Mouse (Mus musculus) CD8-positive naive resting alpha-beta T cell, adult 2 months (primary cell): ENCODE data around the gene Serpinb2.

Experiments
- DNase-seq, 2 experiments: peaks; one replicate each; pipeline ENCODE4 v3.0.0; 2022; ENCODE audit warnings: low read depth in 2 of 2, low spot score in 2 of 2

Gene Serpinb2

DNA sequence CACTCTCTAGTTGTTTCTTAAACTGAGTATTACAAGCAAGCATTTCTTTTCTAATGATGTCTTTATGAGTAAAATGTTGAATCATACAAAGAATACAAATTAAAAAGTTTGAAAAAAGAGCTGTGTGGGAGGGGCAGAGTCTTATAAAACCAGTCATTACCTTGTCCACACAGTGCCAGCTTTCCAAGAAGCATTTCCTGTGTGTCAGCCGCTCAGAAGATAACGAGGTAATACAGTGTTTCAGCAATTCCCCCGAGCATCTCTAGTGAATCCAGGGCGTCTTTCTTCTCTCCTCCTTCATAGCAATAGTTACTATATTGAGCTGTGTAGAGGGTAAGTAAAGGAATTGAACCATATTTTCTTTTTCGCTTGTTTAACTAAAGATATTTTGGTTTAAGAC, at the start of gene Serpinb2:
Gene Serpinb2, plus strand, starts transcription at position 172 of the 400 bp plus-strand sequence.
- no peak for DNase-seq

DNA sequence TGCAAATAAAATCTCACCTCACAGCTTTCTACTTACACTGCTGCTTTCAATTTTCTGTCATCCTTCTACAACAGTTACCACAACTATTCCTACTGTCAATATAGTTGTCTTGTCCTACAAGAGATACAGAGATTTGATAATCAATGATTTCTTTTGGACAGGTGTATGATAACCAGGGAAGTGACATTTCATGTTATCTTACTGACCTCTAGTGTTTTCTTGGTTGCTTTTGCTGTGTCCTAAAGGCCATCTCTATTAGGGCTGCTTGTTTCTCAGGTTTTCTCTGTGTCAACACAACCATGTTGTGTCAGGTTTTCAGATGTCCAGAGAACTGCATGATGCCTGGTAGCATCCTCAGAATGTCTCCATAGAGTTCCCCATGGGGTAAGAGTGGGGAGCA, 31.3 kb upstream of the Serpinb2 start:
- no peak for DNase-seq

DNA sequence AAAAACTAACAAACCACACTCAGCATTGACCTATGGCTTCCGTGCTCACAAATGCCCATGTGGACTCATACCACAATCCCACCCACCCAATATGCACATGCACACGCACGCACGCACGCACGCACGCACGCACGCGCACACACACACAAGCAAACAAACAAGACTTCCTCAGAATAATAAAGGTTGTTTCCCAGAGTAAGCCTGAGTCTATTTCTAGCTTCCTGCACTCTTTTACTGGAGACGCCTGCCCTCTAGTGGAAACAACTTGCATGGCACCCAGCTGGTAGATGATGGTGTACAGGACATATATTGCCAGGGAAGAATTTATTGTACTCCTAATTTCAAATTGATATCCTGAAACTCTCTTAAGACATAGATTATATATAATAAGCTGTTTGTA, 29.8 kb upstream of the Serpinb2 start:
- peak; percentile 4 to 38 for DNase-seq

- no peak for DNase-seq
Measured at GRCm38 (mm10) chr1:107489577-107489976, 21.6 kb upstream of the Serpinb2 start.

DNA sequence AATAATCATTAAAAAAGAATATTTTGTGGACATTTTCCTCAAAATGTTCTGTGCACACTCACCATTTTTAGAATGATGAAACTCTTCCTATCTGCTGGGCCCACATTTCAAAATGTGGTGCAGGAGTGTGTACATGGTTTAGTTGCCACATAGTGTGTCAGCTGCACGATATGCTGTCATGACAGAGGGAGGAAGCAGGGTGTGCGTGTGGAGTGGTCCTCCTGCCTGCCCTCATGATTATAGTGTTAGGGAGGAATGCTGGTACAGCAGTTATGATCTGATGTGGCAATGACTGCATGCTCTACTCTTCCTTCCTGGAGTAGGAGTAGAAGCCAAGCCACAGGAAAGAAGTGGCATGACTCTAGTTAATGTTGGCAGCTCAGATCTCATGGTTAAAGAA, 14.4 kb upstream of the Serpinb2 start:
- DNase-seq, result no peak

DNA sequence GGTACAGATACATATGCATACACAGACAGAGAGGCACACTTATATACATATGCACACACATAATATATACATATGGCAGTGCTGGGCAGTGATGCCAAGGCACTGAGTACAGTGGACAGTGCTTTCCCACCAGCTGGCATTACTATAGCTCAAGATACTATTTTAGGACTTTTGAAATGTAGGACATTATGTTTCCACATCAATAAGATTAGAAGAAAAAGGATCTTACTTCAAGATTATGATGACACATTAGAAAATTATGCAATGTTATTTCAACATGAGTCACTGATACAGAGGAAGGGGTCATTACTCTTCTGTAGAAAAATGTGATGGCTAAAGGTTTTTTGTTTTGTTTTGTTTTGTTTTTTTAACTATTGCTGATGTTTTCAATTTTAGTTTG, 9.2 kb upstream of the Serpinb2 start:
- DNase-seq, result no peak

GRCm38 (mm10) chr1:107503294-107503693, 7.9 kb upstream of the Serpinb2 start:
- DNase-seq, result no peak

- DNase-seq, result no peak
Measured at GRCm38 (mm10) chr1:107505898-107506562, 5.2 kb upstream of the Serpinb2 start.

DNA sequence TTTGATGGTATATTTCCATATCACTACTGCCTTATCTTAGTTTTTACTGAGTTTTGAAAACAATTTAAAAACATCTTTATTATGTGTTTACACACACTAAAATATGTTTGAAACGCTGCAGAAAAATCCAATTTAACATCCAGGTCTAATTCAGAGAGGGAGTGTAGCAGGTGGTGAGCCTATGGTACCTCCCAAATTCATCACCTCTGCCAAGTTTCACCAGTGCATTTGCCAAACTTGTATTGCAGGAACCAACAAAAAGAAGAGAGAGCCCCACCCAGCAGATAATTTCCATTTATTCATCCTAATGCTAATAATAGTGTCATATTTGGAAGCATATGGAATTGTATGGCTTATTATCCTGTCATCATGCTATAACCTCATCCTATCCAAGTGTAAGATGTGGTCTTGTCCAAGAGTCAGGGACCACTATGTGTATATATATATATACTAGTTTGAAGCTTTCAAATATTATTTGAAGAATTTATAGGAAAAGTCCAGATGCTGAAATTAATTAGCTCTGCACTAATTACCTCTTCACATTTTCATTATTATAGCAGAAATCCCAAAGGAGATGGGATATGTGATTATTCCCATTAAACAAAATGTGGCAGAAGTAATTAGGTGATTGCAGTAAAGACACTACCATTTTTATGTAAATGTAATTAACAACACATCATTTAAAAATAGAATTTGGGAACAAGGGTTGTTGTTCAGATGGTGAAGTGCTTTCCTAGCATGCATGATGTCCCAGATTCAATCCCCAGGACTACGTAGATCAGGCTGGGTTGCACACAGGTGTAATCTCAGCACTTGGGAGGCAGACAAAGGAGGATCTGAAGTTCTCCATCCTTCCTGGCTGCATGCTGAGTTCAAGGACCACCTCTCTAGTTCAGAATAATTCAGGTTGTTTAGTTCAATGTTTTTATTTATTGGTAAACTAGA, 1.2 kb downstream of the Serpinb2 start:
- DNase-seq, result no peak

DNA sequence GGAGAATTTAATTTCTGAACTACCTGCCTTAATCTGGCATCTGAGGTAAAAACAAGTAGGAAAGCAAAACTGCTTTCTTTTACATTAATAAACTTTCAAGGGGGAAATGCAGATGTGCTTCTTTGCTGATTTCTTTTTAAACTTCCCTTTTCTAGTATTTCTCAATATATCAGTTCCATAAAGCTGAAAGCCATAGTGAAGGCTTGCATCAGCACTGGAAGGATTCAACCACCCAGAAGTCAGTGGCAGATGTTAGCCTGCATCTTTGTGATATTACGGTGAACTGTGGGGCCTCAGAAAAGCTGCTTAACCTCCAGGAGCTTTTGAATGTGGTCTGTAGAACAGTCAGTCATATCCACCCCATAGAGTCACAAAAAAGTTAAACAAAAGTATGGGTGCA, 2.3 kb downstream of the Serpinb2 start:
- no peak for DNase-seq

- DNase-seq, result no peak
Measured at GRCm38 (mm10) chr1:107515839-107516498, 4.7 kb downstream of the Serpinb2 start.

- no peak for DNase-seq
Measured at GRCm38 (mm10) chr1:107525592-107525991, 14.4 kb downstream of the Serpinb2 start.

DNA sequence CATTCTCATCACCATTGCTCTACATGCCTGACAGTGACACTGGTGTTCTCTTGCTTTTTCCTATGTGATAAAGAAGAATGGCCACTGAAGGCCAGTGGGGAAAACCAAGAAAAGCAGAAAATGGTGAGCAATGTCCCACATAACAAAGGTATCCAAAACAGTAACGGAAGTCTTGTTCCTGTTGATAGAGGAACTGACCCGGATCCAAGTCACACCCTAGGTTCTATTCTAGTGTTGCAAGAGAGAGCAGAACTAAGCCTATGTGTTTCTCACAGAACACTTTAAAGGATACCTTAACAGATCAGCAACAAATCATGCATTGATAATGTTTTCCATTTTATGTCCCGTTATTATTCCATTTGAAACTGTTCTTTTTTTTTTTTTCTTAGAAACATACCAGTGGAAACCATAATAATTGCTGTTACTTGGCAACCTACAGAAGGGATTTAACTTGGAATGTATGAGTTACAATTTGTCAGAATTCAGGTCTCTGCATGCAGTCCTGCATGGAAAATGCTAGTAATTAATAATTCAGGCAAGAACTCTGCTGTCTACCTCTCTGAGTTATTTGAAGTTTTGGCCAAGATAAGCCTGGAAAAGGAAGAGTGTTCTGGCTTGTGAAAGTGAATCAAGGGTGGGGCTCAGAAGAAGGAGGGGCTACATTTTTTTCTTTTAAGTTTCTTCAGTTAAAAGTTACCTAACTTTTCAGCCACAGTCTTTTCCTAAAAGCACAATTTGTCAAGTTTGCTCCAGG, 17.3 kb downstream of the Serpinb2 start:
- DNase-seq, result no peak

GRCm38 (mm10) chr1:107529365-107530052, 18.3 kb downstream of the Serpinb2 start:
- no peak for DNase-seq

- DNase-seq, result no peak
Measured at GRCm38 (mm10) chr1:107533736-107534135, 22.5 kb downstream of the Serpinb2 start.

GRCm38 (mm10) chr1:107537435-107537834, 26.2 kb downstream of the Serpinb2 start:
- DNase-seq, result no peak

- DNase-seq, result no peak
Measured at GRCm38 (mm10) chr1:107559494-107559893, 48.3 kb downstream of the Serpinb2 start.

DNA sequence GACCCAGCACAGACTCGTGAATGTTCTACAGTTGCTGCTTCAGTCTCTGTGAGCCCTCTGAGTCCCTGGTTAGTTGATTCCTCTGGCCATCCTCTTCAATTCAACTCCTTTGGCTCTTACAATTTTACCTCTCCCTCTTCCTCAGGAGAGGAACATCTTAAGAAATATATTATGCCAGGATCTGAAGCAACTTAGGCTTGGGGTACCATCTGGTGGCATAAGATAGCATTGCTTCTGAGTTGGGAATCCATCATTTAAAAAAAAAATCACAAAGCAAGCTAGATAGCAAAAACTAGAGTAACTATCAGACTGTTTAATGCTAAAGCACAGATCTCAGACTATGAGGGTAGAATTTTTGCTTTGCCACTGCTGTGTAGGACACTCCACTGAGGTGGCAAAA, 50.9 kb downstream of the Serpinb2 start:
- DNase-seq, result no peak

DNA sequence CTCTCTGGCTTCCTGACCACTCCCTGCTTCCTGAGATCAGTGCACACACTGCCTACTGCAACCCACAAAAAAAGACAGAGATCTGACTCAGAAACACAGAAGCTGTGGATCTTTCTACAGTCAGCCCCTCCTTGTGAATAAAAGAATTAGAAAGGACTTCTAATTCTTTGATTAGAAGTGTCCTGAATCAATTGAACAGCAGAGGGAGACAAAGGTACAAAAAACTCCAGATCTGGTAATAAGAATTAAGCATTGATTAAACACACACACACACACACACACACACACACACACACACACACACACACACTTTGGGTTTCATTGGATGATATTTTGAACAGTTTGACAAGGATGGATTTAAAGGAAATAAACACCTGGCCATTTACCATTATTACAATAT, 54.4 kb downstream of the Serpinb2 start:
- DNase-seq, result no peak

- DNase-seq, result no peak
Measured at GRCm38 (mm10) chr1:107576094-107576493, 64.9 kb downstream of the Serpinb2 start.

GRCm38 (mm10) chr1:107577514-107577913, 66.3 kb downstream of the Serpinb2 start:
- DNase-seq, result no peak
